Mouse (Mus musculus) embryonic fibroblast, embryonic 13.5 days (primary cell): ENCODE measurements around the gene 4933427D14Rik. TPM values are rescaled to one million over a fixed set of nuclear protein-coding genes. Genes with fewer than 3 reads are reported as not detected.

ENCODE experiments used
- H3K27ac ChIP-seq: 2 replicates; pipeline ENCODE4 v1.5.1; 2012; ENCODE audit warnings: low read length, control low read depth, inconsistent platforms; ENCODE audit not compliant: insufficient read depth
- H3K4me1 ChIP-seq: 2 replicates; pipeline ENCODE4 v1.6.1; 2011; ENCODE audit warnings: low read length; ENCODE audit not compliant: control insufficient read depth, insufficient read depth
- H3K4me3 ChIP-seq: 2 replicates; pipeline ENCODE4 v1.5.1; 2011; ENCODE audit warnings: mild to moderate bottlenecking, control low read depth, low read length; ENCODE audit not compliant: insufficient read depth
- CTCF ChIP-seq: IDR thresholded peaks from 2 replicates; pipeline ENCODE4 v1.5.1; 2011; ENCODE audit warnings: mild to moderate bottlenecking, control low read depth, low read length, moderate library complexity, borderline replicate concordance; ENCODE audit not compliant: insufficient read depth
- POLR2A ChIP-seq: IDR thresholded peaks from 2 replicates; pipeline ENCODE4 v1.6.1; 2011; ENCODE audit warnings: low read depth, mild to moderate bottlenecking, control low read depth, low read length, moderate library complexity
- polyA plus RNA-seq: library from polyadenylated mRNA; stranded (reverse); fragments of >200 nt; gene quantifications from 2 replicates; pipeline ENCODE4 v1.2.4, GENCODE M21; 2011; ENCODE audit warnings: low read depth; ENCODE audit not compliant: missing spikeins, insufficient read length

The 4933427D14Rik gene
- polyA plus RNA-seq, 1 experiment, result 11.8 TPM

GRCm38 (mm10) chr11:72130472-72130871 is 76.8 kb downstream of the 4933427D14Rik start:
- H3K4me1 ChIP-seq, result no peaks in the 10 kb centered on the region
- TF ChIP-seq CTCF (no peak), POLR2A (no peak)
- no peak overlapping the region for H3K4me3 ChIP-seq
- no peak overlapping the region for H3K27ac ChIP-seq

GRCm38 (mm10) chr11:72130021-72130420 is 77.2 kb downstream of the 4933427D14Rik start:
- Histone ChIP-seq H3K27ac (no peak overlapping the region), H3K4me1 (no peaks in the 10 kb centered on the region), H3K4me3 (no peak overlapping the region)
- TF ChIP-seq POLR2A (no peak), CTCF (no peak)

GRCm38 (mm10) chr11:72129032-72129894 is 78.0 kb downstream of the 4933427D14Rik start:
- Histone ChIP-seq H3K4me3 (no peak overlapping the region), H3K27ac (no peak overlapping the region), H3K4me1 (no peaks in the 10 kb centered on the region)
- TF ChIP-seq CTCF (no peak), POLR2A (no peak)

GRCm38 (mm10) chr11:72127450-72128189 is 79.6 kb downstream of the 4933427D14Rik start:
- Histone ChIP-seq H3K4me3 (no peak overlapping the region), H3K27ac (no peak overlapping the region), H3K4me1 (no peaks in the 10 kb centered on the region)
- TF ChIP-seq POLR2A (no peak), CTCF (no peak)

- no peak for TF ChIP-seq CTCF
- TF ChIP-seq POLR2A, result no peak
- H3K27ac ChIP-seq, result no peak overlapping the region
- no peaks in the 10 kb centered on the region for H3K4me1 ChIP-seq
- H3K4me3 ChIP-seq, result no peak overlapping the region
These were observed 81.5 kb downstream of the 4933427D14Rik start for GRCm38 (mm10) chr11:72125781-72126180.

- no peak overlapping the region for H3K27ac ChIP-seq
- H3K4me3 ChIP-seq, result no peak overlapping the region
These were observed 83.7 kb downstream of the 4933427D14Rik start for GRCm38 (mm10) chr11:72123531-72123930.

GRCm38 (mm10) chr11:72120354-72120753 is 86.9 kb downstream of the 4933427D14Rik start:
- Histone ChIP-seq H3K4me1 (no peaks in the 10 kb centered on the region), H3K4me3 (no peak overlapping the region), H3K27ac (no peak overlapping the region)
- TF ChIP-seq CTCF, result no peak
- TF ChIP-seq POLR2A, result no peak

More at GRCm38 (mm10) chr11:72123531-72123930, 83.7 kb downstream of the 4933427D14Rik start:
- no peak for TF ChIP-seq CTCF
- no peak for TF ChIP-seq POLR2A
- H3K4me1 ChIP-seq, result no peaks in the 10 kb centered on the region

GRCm38 (mm10) chr11:72118630-72119029 is 88.6 kb downstream of the 4933427D14Rik start:
- no peak for TF ChIP-seq POLR2A

GRCm38 (mm10) chr11:72113296-72113695 is 94.0 kb downstream of the 4933427D14Rik start:
- Histone ChIP-seq H3K4me3 (no peak overlapping the region), H3K4me1 (peaks cover 12% of the 10 kb centered on the region; the same call in 1 of the 2 replicates), H3K27ac (no peak overlapping the region)
- no peak for TF ChIP-seq CTCF

More at GRCm38 (mm10) chr11:72118630-72119029, 88.6 kb downstream of the 4933427D14Rik start:
- no peak overlapping the region for H3K27ac ChIP-seq
- H3K4me3 ChIP-seq, result no peak overlapping the region
- H3K4me1 ChIP-seq, result no peaks in the 10 kb centered on the region

- H3K4me1 ChIP-seq, result peaks cover 12% of the 10 kb centered on the region; the same call in 1 of the 2 replicates
- no peak for TF ChIP-seq CTCF
- TF ChIP-seq POLR2A, result no peak
These were observed 96.5 kb downstream of the 4933427D14Rik start for GRCm38 (mm10) chr11:72110726-72111125.

More at GRCm38 (mm10) chr11:72110726-72111125, 96.5 kb downstream of the 4933427D14Rik start:
- Histone ChIP-seq H3K27ac (no peak overlapping the region), H3K4me3 (no peak overlapping the region)
